ENCODE assay signal across 8 mouse cellular contexts in genomic region chrX:159254001-159254884, GRCm38 (mm10). TPM values are rescaled to one million over a fixed set of nuclear protein-coding genes. Genes with fewer than 3 reads are reported as not detected.
DNase-seq lines count a peak whose midpoint lies in the region; ATAC-seq and TF ChIP-seq lines count a peak whose summit lies in the region.

No protein-coding gene starts in this region.

- no peak for TF ChIP-seq POLR2A in olfactory bulb, adult 2 months (IDR thresholded peaks at IDR 0.05; ENCODE audit: insufficient read depth, low read depth, low read length)

- intact Hi-C loops in heart, postnatal 36 days (cut with DNase I) = no loop called here

- H3K27me3 ChIP-seq in forebrain, embryonic 14.5 days (replicated peaks; ENCODE audit: control insufficient read depth, insufficient read depth, low read length) = no peaks in the 10 kb centered on the region
- no peaks in the 10 kb centered on the region for H3K27me3 ChIP-seq in lung, embryonic 16.5 days (ENCODE audit: control insufficient read depth, insufficient read depth, low read depth, low read length)

- TF ChIP-seq CTCF in olfactory bulb, adult 2 months (IDR thresholded peaks at IDR 0.05; ENCODE audit: insufficient read depth, low read depth, low read length) = no peak

- H3K36me3 ChIP-seq in ES-E14 (ENCODE audit: control insufficient read depth, insufficient read depth, low read length, poor library complexity, severe bottlenecking) = no peaks in the 10 kb centered on the region
- H3K36me3 ChIP-seq in forebrain, embryonic 14.5 days (ENCODE audit: control insufficient read depth, insufficient read depth, low read length) = no peaks in the 10 kb centered on the region
- no peaks in the 10 kb centered on the region for H3K36me3 ChIP-seq in lung, embryonic 16.5 days (ENCODE audit: control insufficient read depth, insufficient read depth, low read length)

- WGBS in forebrain, embryonic 14.5 days = 33% methylated on average over 26 of the region's 27 CpGs
- WGBS in lung, embryonic 16.5 days = 15% methylated on average over 24 of the region's 27 CpGs
- 31% methylated on average over 27 of the region's 27 CpGs for WGBS in olfactory bulb, adult 2 months

- H3K27ac ChIP-seq in ES-E14 (ENCODE audit: insufficient read depth, low read depth, low read length, poor library complexity, severe bottlenecking) = no peak overlapping the region
- H3K27ac ChIP-seq in forebrain, embryonic 14.5 days (ENCODE audit: low read depth, low read length) = peak overlapping the region; percentile 55; the same call in 1 of the 2 replicates
- H3K27ac ChIP-seq in lung, embryonic 16.5 days (ENCODE audit: low read length) = peak overlapping the region; percentile 92
- H3K27ac ChIP-seq in olfactory bulb, adult 2 months (ENCODE audit: insufficient read depth, low read depth, low read length) = peak overlapping the region; percentile 67; the same call in 1 of the 2 replicates

- H3K9me3 ChIP-seq in ES-E14 (ENCODE audit: control insufficient read depth, insufficient read depth, low read depth, low read length) = no peaks in the 10 kb centered on the region
- H3K9me3 ChIP-seq in forebrain, embryonic 14.5 days (replicated peaks; ENCODE audit: control insufficient read depth, low read length) = no peaks in the 10 kb centered on the region
- H3K9me3 ChIP-seq in lung, embryonic 16.5 days (ENCODE audit: control insufficient read depth, low read length) = no peaks in the 10 kb centered on the region

- in situ Hi-C loops in ES-E14 (cut with MboI; ENCODE audit: low sequenced_read_pairs in 2 of 2, unreplicated experiment in 2 of 2) = no loop called here

- no peak for DNase-seq in ES-E14 (ENCODE audit: low read depth, low spot score)
- DNase-seq in cerebellum, adult 11 months = peak; percentile 32
- DNase-seq in forebrain, embryonic 14.5 days (ENCODE audit: low spot score) = peak; percentile 33
- peak; percentile 30 to 54 for DNase-seq in heart, postnatal 36 days
- peak; percentile 3 to 5 for DNase-seq in layer of hippocampus, adult 8-10 months (ENCODE audit: low spot score in 2 of 2)
- peak; percentile 77 for DNase-seq in thymus, postnatal 0 days (ENCODE audit: low spot score)

- no peaks in the 10 kb centered on the region; a peak in 1 of 4 replicates for H3K4me1 ChIP-seq in ES-E14 (ENCODE audit: control insufficient read depth in 2 of 2, insufficient read depth in 2 of 2, low read length in 2 of 2, poor library complexity in 1 of 2)
- no peaks in the 10 kb centered on the region for H3K4me1 ChIP-seq in forebrain, embryonic 14.5 days (ENCODE audit: control insufficient read depth, insufficient read depth, low read length)
- no peaks in the 10 kb centered on the region for H3K4me1 ChIP-seq in lung, embryonic 16.5 days (replicated peaks; ENCODE audit: control insufficient read depth, insufficient read depth, low read length)
- no peaks in the 10 kb centered on the region for H3K4me1 ChIP-seq in olfactory bulb, adult 2 months (ENCODE audit: control insufficient read depth, insufficient read depth, low read length)

- H3K4me2 ChIP-seq in forebrain, embryonic 14.5 days (ENCODE audit: low read length) = peak overlapping the region; percentile 53
- H3K4me2 ChIP-seq in lung, embryonic 16.5 days (ENCODE audit: low read depth, low read length) = peak overlapping the region; percentile 62

- no peak for ATAC-seq in forebrain, embryonic 14.5 days
- peak; percentile 34 for ATAC-seq in lung, embryonic 16.5 days (ENCODE audit: low read depth)

- H3K4me3 ChIP-seq in ES-E14 (ENCODE audit: insufficient read depth in 1 of 2, low read depth in 1 of 2, low read length in 2 of 2, poor library complexity in 1 of 2, severe bottlenecking in 1 of 2) = peak overlapping the region; percentile 65 to 90
- H3K4me3 ChIP-seq in forebrain, embryonic 14.5 days (ENCODE audit: low read depth, low read length) = peak overlapping the region; percentile 57
- H3K4me3 ChIP-seq in lung, embryonic 16.5 days (ENCODE audit: low read length) = peak overlapping the region; percentile 62
- H3K4me3 ChIP-seq in olfactory bulb, adult 2 months (ENCODE audit: insufficient read depth, low read depth, low read length) = peak overlapping the region; percentile 89

- 0 out of 2 replicates have a peak overlapping the region, but pooled peaks have one; percentile 19 for H3K9ac ChIP-seq in ES-E14 (ENCODE audit: insufficient read depth, low read depth, low read length, poor library complexity, severe bottlenecking)
- peak overlapping the region; percentile 32; the same call in 1 of the 2 replicates for H3K9ac ChIP-seq in forebrain, embryonic 14.5 days (ENCODE audit: low read length)
- peak overlapping the region; percentile 57 for H3K9ac ChIP-seq in lung, embryonic 16.5 days (ENCODE audit: low read length)

TF ChIP-seq in ES-E14, 5 proteins besides CTCF, POLR2A, EP300 and RAD21:
- TF ChIP-seq HCFC1 (IDR thresholded peaks at IDR 0.05; ENCODE audit: borderline replicate concordance, insufficient read depth, low read length) (no peak), ZC3H11A (IDR thresholded peaks at IDR 0.05; ENCODE audit: borderline replicate concordance, low read depth, low read length) (no peak), ZNF384 (IDR thresholded peaks at IDR 0.05; ENCODE audit: low read depth, low read length) (no peak), CHD2 (IDR thresholded peaks at IDR 0.05; ENCODE audit: low read depth, low read length) (no peak), MAFK (IDR thresholded peaks at IDR 0.05; ENCODE audit: insufficient read depth, low read depth, low read length) (no peak)

RNA-seq across cellular contexts. Expression of gene Rps6ka3, which starts 44.1 kb away (rescaled TPM):
- total RNA-seq in ES-E14 (2012; rRNA removed) = 9.6 and 10.0 TPM in 2 replicates
- polyA plus RNA-seq in forebrain, embryonic 14.5 days (2014; fragmentation: Nextera tagmentation; extraction: Ambion mirVana) = 4.3 TPM in 2 replicates
- total RNA-seq in heart, postnatal 36 days (2021) = 10 to 100 TPM; 34.2 to 41.0 TPM
- total RNA-seq in layer of hippocampus, adult 8-10 months (2022) = 10 to 100 TPM; 26.7 to 32.8 (median 27.6) TPM
- 5.5 and 5.9 TPM in 2 replicates for polyA plus RNA-seq in lung, embryonic 16.5 days (2015; fragmentation: Nextera tagmentation; extraction: Ambion mirVana)
- polyA plus RNA-seq in olfactory bulb, adult 2 months (2012; ENCODE audit: insufficient read depth, insufficient read length, low replicate concordance, missing spikeins) = not detected in 2 replicates
- 6.0 and 7.4 TPM in 2 replicates for polyA plus RNA-seq in thymus, postnatal 0 days (2015; fragmentation: Nextera tagmentation; extraction: Ambion mirVana)
